Mouse (Mus musculus): Measurements from ENCODE around the gene Olfr493.

GRCm38 (mm10) chr7:108313151-108313550 is 33.6 kb downstream of the Olfr493 start, which contains the start of gene Olfr491:
- TF ChIP-seq CTCF (IDR thresholded peaks at IDR 0.05; ENCODE audit: low read depth) (no peak), EP300 (IDR thresholded peaks at IDR 0.05; ENCODE audit: low read depth) (no peak)
